Mouse (Mus musculus): Measurements from ENCODE around the gene Nub1. TPM values are rescaled to one million over a fixed set of nuclear protein-coding genes. Genes with fewer than 3 reads are reported as not detected.

The Nub1 gene
- polyA plus RNA-seq (2015; fragmentation: Nextera tagmentation; extraction: Ambion mirVana), result 25.8 and 27.1 TPM in 2 replicates

GRCm38 (mm10) chr5:24685366-24686093 lies at the start of gene Nub1:
Nub1 (plus strand) TSS chr5:24685532.
- ATAC-seq (replicated peaks; ENCODE audit: extremely low read depth, insufficient read depth, low FRiP score), result peak; percentile 97
- Histone ChIP-seq H3K4me1 (ENCODE audit: control insufficient read depth, insufficient read depth, low read length) (peaks cover 17% of the 10 kb centered on the region), H3K27ac (ENCODE audit: low read length) (peak within 1 kb of the TSS; percentile 99), H3K9me3 (replicated peaks; ENCODE audit: control insufficient read depth, low read length) (no peaks in the 10 kb centered on the region), H3K27me3 (ENCODE audit: control insufficient read depth, insufficient read depth, low read length) (no peaks in the 10 kb centered on the region), H3K9ac (ENCODE audit: low read length) (peak within 1 kb of the TSS; percentile 92), H3K4me2 (ENCODE audit: low read depth, low read length) (peak within 1 kb of the TSS; percentile 87), H3K36me3 (ENCODE audit: control insufficient read depth, insufficient read depth) (peaks cover 6% of the 10 kb centered on the region), H3K4me3 (ENCODE audit: low read length) (peak within 1 kb of the TSS; percentile 98)
- under 1% methylated on average over 53 of the region's 53 CpGs for WGBS

- no peak for ATAC-seq (replicated peaks; ENCODE audit: extremely low read depth, insufficient read depth, low FRiP score)
Observed at GRCm38 (mm10) chr5:24636987-24637386, 48.3 kb upstream of the Nub1 start.

GRCm38 (mm10) chr5:24638131-24638530 lies 47.2 kb upstream of the Nub1 start:
- H3K27ac ChIP-seq (ENCODE audit: low read length), result no peak overlapping the region
- no peaks in the 10 kb centered on the region for H3K27me3 ChIP-seq (ENCODE audit: control insufficient read depth, insufficient read depth, low read length)
- no peaks in the 10 kb centered on the region for H3K9me3 ChIP-seq (replicated peaks; ENCODE audit: control insufficient read depth, low read length)
- ATAC-seq (replicated peaks; ENCODE audit: extremely low read depth, insufficient read depth, low FRiP score), result no peak
- H3K4me2 ChIP-seq (ENCODE audit: low read depth, low read length), result no peak overlapping the region
- no peak overlapping the region for H3K4me3 ChIP-seq (ENCODE audit: low read length)
- H3K9ac ChIP-seq (ENCODE audit: low read length), result no peak overlapping the region
- WGBS, result 47% methylated on average over 6 of the region's 6 CpGs
- no peaks in the 10 kb centered on the region for H3K4me1 ChIP-seq (ENCODE audit: control insufficient read depth, insufficient read depth, low read length)
- no peaks in the 10 kb centered on the region for H3K36me3 ChIP-seq (ENCODE audit: control insufficient read depth, insufficient read depth)

More at GRCm38 (mm10) chr5:24636987-24637386, 48.3 kb upstream of the Nub1 start:
- Histone ChIP-seq H3K36me3 (ENCODE audit: control insufficient read depth, insufficient read depth) (no peaks in the 10 kb centered on the region), H3K9me3 (replicated peaks; ENCODE audit: control insufficient read depth, low read length) (no peaks in the 10 kb centered on the region), H3K4me1 (ENCODE audit: control insufficient read depth, insufficient read depth, low read length) (no peaks in the 10 kb centered on the region), H3K27me3 (ENCODE audit: control insufficient read depth, insufficient read depth, low read length) (no peaks in the 10 kb centered on the region), H3K4me2 (ENCODE audit: low read depth, low read length) (no peak overlapping the region), H3K4me3 (ENCODE audit: low read length) (no peak overlapping the region), H3K27ac (ENCODE audit: low read length) (no peak overlapping the region), H3K9ac (ENCODE audit: low read length) (no peak overlapping the region)
- WGBS, result 67% methylated on average over 4 of the region's 4 CpGs

GRCm38 (mm10) chr5:24639081-24639480 lies 46.3 kb upstream of the Nub1 start:
- Histone ChIP-seq H3K4me2 (ENCODE audit: low read depth, low read length) (no peak overlapping the region), H3K27me3 (ENCODE audit: control insufficient read depth, insufficient read depth, low read length) (no peaks in the 10 kb centered on the region), H3K4me3 (ENCODE audit: low read length) (no peak overlapping the region), H3K27ac (ENCODE audit: low read length) (no peak overlapping the region), H3K9ac (ENCODE audit: low read length) (no peak overlapping the region), H3K9me3 (replicated peaks; ENCODE audit: control insufficient read depth, low read length) (no peaks in the 10 kb centered on the region), H3K36me3 (ENCODE audit: control insufficient read depth, insufficient read depth) (no peaks in the 10 kb centered on the region), H3K4me1 (ENCODE audit: control insufficient read depth, insufficient read depth, low read length) (no peaks in the 10 kb centered on the region)
- 60% methylated on average over 6 of the region's 6 CpGs for WGBS
- no peak for ATAC-seq (replicated peaks; ENCODE audit: extremely low read depth, insufficient read depth, low FRiP score)

GRCm38 (mm10) chr5:24645454-24645853 lies 39.9 kb upstream of the Nub1 start:
- H3K27ac ChIP-seq (ENCODE audit: low read length), result no peak overlapping the region
- no peak overlapping the region for H3K4me2 ChIP-seq (ENCODE audit: low read depth, low read length)
- no peaks in the 10 kb centered on the region for H3K4me1 ChIP-seq (ENCODE audit: control insufficient read depth, insufficient read depth, low read length)
- ATAC-seq (replicated peaks; ENCODE audit: extremely low read depth, insufficient read depth, low FRiP score), result no peak
- no peak overlapping the region for H3K9ac ChIP-seq (ENCODE audit: low read length)
- H3K4me3 ChIP-seq (ENCODE audit: low read length), result no peak overlapping the region
- no peaks in the 10 kb centered on the region for H3K36me3 ChIP-seq (ENCODE audit: control insufficient read depth, insufficient read depth)
- H3K9me3 ChIP-seq (replicated peaks; ENCODE audit: control insufficient read depth, low read length), result no peaks in the 10 kb centered on the region
- WGBS, result 81% methylated on average over 1 of the region's 1 CpGs
- no peaks in the 10 kb centered on the region; the same call in 1 of the 2 replicates for H3K27me3 ChIP-seq (ENCODE audit: control insufficient read depth, insufficient read depth, low read length)

GRCm38 (mm10) chr5:24649231-24649630 lies 36.1 kb upstream of the Nub1 start:
- H3K27me3 ChIP-seq (ENCODE audit: control insufficient read depth, insufficient read depth, low read length), result no peaks in the 10 kb centered on the region; the same call in 1 of the 2 replicates
- no peaks in the 10 kb centered on the region for H3K9me3 ChIP-seq (replicated peaks; ENCODE audit: control insufficient read depth, low read length)
- H3K4me2 ChIP-seq (ENCODE audit: low read depth, low read length), result no peak overlapping the region
- H3K27ac ChIP-seq (ENCODE audit: low read length), result no peak overlapping the region
- WGBS, result 63% methylated on average over 4 of the region's 4 CpGs
- H3K9ac ChIP-seq (ENCODE audit: low read length), result no peak overlapping the region
- H3K4me1 ChIP-seq (ENCODE audit: control insufficient read depth, insufficient read depth, low read length), result no peaks in the 10 kb centered on the region
- no peaks in the 10 kb centered on the region for H3K36me3 ChIP-seq (ENCODE audit: control insufficient read depth, insufficient read depth)
- no peak for ATAC-seq (replicated peaks; ENCODE audit: extremely low read depth, insufficient read depth, low FRiP score)
- no peak overlapping the region for H3K4me3 ChIP-seq (ENCODE audit: low read length)

GRCm38 (mm10) chr5:24649701-24650100 lies 35.6 kb upstream of the Nub1 start:
- H3K9ac ChIP-seq (ENCODE audit: low read length), result no peak overlapping the region
- no peaks in the 10 kb centered on the region for H3K9me3 ChIP-seq (replicated peaks; ENCODE audit: control insufficient read depth, low read length)
- H3K4me2 ChIP-seq (ENCODE audit: low read depth, low read length), result no peak overlapping the region
- ATAC-seq (replicated peaks; ENCODE audit: extremely low read depth, insufficient read depth, low FRiP score), result no peak
- no peaks in the 10 kb centered on the region for H3K36me3 ChIP-seq (ENCODE audit: control insufficient read depth, insufficient read depth)
- H3K27ac ChIP-seq (ENCODE audit: low read length), result no peak overlapping the region
- H3K4me3 ChIP-seq (ENCODE audit: low read length), result no peak overlapping the region
- 71% methylated on average over 7 of the region's 7 CpGs for WGBS
- H3K27me3 ChIP-seq (ENCODE audit: control insufficient read depth, insufficient read depth, low read length), result no peaks in the 10 kb centered on the region; the same call in 1 of the 2 replicates
- no peaks in the 10 kb centered on the region for H3K4me1 ChIP-seq (ENCODE audit: control insufficient read depth, insufficient read depth, low read length)

GRCm38 (mm10) chr5:24651356-24651755 lies 34.0 kb upstream of the Nub1 start:
- no peak for ATAC-seq (replicated peaks; ENCODE audit: extremely low read depth, insufficient read depth, low FRiP score)
- Histone ChIP-seq H3K27ac (ENCODE audit: low read length) (no peak overlapping the region), H3K9me3 (replicated peaks; ENCODE audit: control insufficient read depth, low read length) (no peaks in the 10 kb centered on the region), H3K4me3 (ENCODE audit: low read length) (no peak overlapping the region), H3K9ac (ENCODE audit: low read length) (no peak overlapping the region), H3K27me3 (ENCODE audit: control insufficient read depth, insufficient read depth, low read length) (no peaks in the 10 kb centered on the region; the same call in 1 of the 2 replicates), H3K4me1 (ENCODE audit: control insufficient read depth, insufficient read depth, low read length) (no peaks in the 10 kb centered on the region; the same call in 1 of the 2 replicates), H3K4me2 (ENCODE audit: low read depth, low read length) (no peak overlapping the region), H3K36me3 (ENCODE audit: control insufficient read depth, insufficient read depth) (no peaks in the 10 kb centered on the region)
- 70% methylated on average over 6 of the region's 6 CpGs for WGBS

Measured in heart, embryonic 16.5 days (tissue).